Mouse (Mus musculus) forebrain, embryonic 12.5 days (tissue): ENCODE measurements at regions not wholly inside any gene's neighbourhood (a gene's known extent, or its start where the extent isn't known, plus 50 kb on each side); places are given as distances from the start of the nearest gene placed in this dataset.

Experiments used
- ATAC-seq: fragments of 200-750 bp; cut with Nextera tagmentation; 2 replicates; pipeline ENCODE4 v1.8.0; 2017; ENCODE audit warnings: moderate TSS enrichment; ENCODE audit not compliant: low FRiP score
- H3K27ac ChIP-seq: fragments of 300-500 bp; sonication (generic); 2 replicates; pipeline ENCODE4 v1.5.1; 2016; ENCODE audit warnings: mild to moderate bottlenecking
- H3K27me3 ChIP-seq: fragments of 300-500 bp; sonication (generic); 2 replicates; pipeline ENCODE4 v1.6.1; 2016; ENCODE audit warnings: mild to moderate bottlenecking
- H3K36me3 ChIP-seq: fragments of 300-500 bp; sonication (generic); replicated peaks from 2 replicates; pipeline ENCODE4 v1.6.1; 2016; ENCODE audit warnings: mild to moderate bottlenecking
- H3K4me1 ChIP-seq: fragments of 300-500 bp; sonication (generic); 2 replicates; pipeline ENCODE4 v1.6.1; 2016
- H3K4me2 ChIP-seq: fragments of 300-500 bp; sonication (generic); 2 replicates; pipeline ENCODE4 v1.6.1; 2016; ENCODE audit warnings: mild to moderate bottlenecking, moderate library complexity
- H3K4me3 ChIP-seq: fragments of 300-500 bp; sonication (generic); replicated peaks from 2 replicates; pipeline ENCODE4 v1.5.1; 2016; ENCODE audit warnings: mild to moderate bottlenecking
- H3K9ac ChIP-seq: fragments of 300-500 bp; sonication (generic); 2 replicates; pipeline ENCODE4 v1.6.1; 2016; ENCODE audit warnings: mild to moderate bottlenecking
- H3K9me3 ChIP-seq: fragments of 300-500 bp; sonication (generic); 2 replicates; pipeline ENCODE4 v1.6.1; 2016
- WGBS: fragments of 180-500 bp; shearing (Covaris S2); methylation state at CpG from one replicate; pipeline ENCODE4 v1.1.7; 2016; 5-methylcytosine and 5-hydroxymethylcytosine counted together

DNA sequence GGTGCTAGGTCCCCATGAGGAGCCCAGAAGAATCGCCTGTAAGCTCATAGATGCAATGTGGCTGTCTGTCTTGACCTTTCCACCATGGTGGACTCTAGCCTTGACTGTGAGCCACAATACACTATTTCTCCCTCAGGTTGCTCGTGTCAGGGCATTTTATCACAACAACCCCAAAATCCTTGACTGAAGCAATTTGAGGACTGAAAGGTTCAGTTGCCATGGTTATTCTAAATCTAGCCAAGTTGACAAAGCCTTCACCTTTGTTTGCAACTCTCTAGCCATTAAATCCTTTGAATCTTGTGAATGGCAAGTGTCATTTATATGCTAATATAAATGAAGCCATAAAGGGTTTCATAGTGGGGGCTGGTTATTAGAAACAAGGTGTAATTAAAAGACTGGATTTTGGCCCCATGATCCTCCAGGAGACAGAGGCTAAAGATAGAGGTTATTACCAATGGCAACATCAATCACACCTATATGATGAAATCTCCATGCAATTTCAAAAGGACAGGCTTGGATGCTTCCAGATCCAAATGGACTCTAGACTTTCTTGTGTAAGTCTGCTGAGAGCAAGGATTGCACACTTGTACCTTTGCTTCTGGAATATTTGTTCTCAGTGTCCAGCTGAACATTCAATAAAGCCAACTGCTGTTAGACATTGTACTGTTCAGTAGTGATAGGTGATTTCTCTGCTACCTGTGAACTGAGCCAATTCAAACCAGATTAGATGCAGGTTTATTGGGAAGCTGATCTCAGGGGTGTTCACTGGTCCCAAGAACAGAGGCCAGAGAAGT, 59.5 kb upstream of the Mocs1 start:
- H3K4me1 ChIP-seq, result peaks cover 4% of the 10 kb centered on the region; the same call in 1 of the 2 replicates
- no peak overlapping the region for H3K9ac ChIP-seq
- no peaks in the 10 kb centered on the region for H3K36me3 ChIP-seq
- ATAC-seq, result no peak
- no peaks in the 10 kb centered on the region for H3K27me3 ChIP-seq
- 31% methylated on average over 2 of the region's 2 CpGs for WGBS
- H3K9me3 ChIP-seq, result no peaks in the 10 kb centered on the region
- H3K27ac ChIP-seq, result no peak overlapping the region
- H3K4me2 ChIP-seq, result no peak overlapping the region
- no peak overlapping the region for H3K4me3 ChIP-seq

DNA sequence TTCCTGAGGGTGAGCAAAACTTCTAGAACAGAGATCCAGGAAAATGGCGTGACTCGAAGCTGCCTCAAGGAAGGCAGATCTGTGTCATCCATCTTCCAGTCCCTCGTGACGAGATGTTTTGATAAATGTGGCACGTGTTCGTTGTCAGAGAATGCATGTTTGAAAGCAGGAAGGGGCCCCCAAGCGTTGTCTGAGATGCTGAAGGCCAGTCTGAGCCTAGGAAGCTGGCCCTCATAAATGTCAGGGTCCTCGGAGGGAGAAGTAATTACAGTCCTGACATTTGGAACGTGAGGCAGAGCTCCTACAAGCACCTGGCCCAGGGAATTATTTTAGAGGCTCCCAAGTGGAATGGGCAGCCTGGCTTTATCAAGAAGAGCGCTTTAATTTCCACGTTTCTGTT, 50.5 kb upstream of the Mocs1 start:
- Histone ChIP-seq H3K4me3 (no peak overlapping the region), H3K4me2 (no peak overlapping the region), H3K4me1 (no peaks in the 10 kb centered on the region), H3K9ac (no peak overlapping the region), H3K9me3 (no peaks in the 10 kb centered on the region), H3K27me3 (no peaks in the 10 kb centered on the region), H3K27ac (no peak overlapping the region), H3K36me3 (no peaks in the 10 kb centered on the region)
- ATAC-seq, result no peak
- WGBS, result 86% methylated on average over 11 of the region's 11 CpGs
